Mouse (Mus musculus) hindlimb bud, embryonic 11.5 days (tissue): Measurements from ENCODE around the gene Calm2.

Experiments
- DNase-seq: peaks from one replicate; pipeline ENCODE4 v3.0.0-alpha.2; 2012; ENCODE audit warnings: low read depth, low spot score; ENCODE audit errors: extremely low spot score

The Calm2 gene

DNA sequence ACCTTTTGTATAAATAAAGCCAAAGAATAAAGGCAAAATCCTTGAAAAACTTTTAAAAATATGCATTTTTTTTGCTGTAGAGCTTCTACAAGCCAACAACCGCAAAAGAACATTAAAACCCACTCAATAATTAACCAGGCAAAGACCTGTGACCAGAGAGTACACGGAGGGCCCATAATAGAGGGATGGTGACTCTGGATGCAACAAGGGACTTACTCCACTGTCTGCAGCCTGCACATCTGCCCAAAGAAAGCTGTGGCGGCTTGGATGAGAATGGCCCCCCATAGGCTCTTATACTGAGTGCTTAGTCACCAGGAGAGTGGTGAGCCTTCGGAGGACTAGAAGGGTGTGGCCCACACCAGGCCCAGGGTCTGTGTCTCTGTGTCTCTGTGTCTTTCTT is 43.3 kb downstream of the Calm2 start:
- DNase-seq = no peak

GRCm38 (mm10) chr17:87402444-87402843 is 44.3 kb downstream of the Calm2 start:
- DNase-seq = no peak

DNA sequence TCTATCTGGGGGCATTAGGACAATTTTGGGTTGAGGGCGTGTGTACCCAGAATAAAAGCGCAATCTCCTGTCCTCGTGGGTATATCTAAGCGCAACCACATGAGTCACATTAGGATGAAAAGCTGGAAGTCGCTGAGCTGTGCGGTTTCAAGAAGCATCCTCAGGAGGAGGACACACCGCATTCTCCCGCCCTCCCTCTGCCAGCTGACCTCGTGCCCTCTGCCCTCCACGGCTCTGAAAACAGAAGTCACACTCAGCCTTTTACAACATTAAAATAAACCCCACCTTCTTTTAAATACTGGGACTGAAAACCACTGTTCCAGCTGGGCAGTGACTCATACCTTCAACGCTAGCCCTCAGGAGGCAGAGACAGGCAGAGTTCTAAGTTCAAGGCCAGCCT is 49.6 kb downstream of the Calm2 start:
- DNase-seq = no peak

DNA sequence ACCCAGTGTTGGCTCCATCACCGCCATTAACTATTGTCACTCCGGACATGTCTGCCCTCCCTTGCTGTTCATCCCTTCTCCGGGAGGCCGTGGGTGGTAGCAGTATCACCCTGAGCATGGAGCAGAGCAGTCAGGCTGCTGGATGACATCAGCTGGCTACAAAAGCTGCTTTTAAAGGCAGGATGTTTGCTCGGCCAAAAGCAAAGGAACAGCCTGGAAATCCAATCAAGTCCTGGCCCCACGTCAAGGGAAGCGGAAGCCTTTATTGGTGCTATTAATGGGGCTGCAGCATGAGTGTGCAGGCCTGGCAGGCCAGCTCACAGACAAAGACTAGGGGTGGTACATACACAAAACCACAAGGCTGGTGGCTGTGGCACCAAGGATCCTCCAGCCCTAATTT is 55.5 kb downstream of the Calm2 start:
- no peak for DNase-seq

DNA sequence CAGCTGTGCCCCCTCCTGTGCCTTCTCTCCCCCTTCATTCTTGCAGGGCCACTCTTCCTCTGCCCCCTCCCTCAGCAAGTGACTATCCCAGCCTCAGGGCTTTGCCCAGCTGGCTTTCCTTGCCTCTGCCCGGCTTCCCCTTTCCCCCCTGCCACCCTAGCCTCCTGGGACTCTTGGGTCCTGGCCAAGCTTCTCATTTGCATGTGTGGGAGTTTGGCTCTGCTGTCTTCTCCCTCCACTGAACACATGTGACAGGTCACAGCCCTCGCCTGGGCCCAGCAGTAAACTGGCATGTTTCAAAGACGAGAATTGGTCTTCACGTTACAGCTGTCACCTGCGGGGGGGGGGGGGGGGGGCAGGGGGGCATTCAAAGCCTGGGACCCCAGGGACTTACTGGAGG is 59.7 kb downstream of the Calm2 start:
- no peak for DNase-seq

DNA sequence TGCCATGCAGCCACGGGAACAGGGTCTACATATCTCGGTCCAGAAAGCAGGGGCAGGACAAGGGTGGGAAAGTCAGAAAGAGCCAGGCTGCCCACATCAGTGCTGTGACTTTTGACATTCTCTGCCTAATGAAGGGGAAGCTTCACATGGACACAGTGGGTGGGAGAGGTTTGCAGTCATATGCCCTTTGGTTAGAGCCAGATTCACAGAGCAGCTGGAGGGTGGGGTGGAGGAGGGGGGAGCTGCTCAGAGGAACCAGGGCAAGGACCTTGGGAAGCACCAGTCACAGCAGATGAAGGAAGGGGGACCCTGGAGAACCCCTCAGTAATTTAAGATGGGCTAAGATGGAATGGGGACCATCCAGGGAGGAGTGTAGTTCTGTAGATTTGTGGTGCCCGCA is 60.9 kb downstream of the Calm2 start:
- no peak for DNase-seq
